Mouse (Mus musculus) spleen, adult 18-20 months (tissue): ENCODE data around the gene Vwa1.
"Not testable (repeated sequence)": the region's sequence is repeated elsewhere in the genome, so short reads cannot be mapped to it uniquely, and the experiment has no call there.

Source experiments
- DNase-seq, 2 experiments: peaks; one replicate each; pipeline ENCODE4 v3.0.0; 2022; ENCODE audit warnings: mixed read lengths in 2 of 2

Gene Vwa1

GRCm38 (mm10) chr4:155774280-155774754, at the start of gene Vwa1:
Vwa1 (minus strand) TSS chr4:155774698.
- DNase-seq: peak; percentile 76 to 86

GRCm38 (mm10) chr4:155823443-155823842, 48.9 kb upstream of the Vwa1 start:
- no peak for DNase-seq

GRCm38 (mm10) chr4:155821025-155821424, 46.5 kb upstream of the Vwa1 start:
- DNase-seq: no peak

GRCm38 (mm10) chr4:155817533-155817932, 43.0 kb upstream of the Vwa1 start:
- no peak for DNase-seq

GRCm38 (mm10) chr4:155812665-155813181, 38.2 kb upstream of the Vwa1 start:
- DNase-seq: no peak

- DNase-seq: peak; percentile 84 to 90
Observed at GRCm38 (mm10) chr4:155811929-155812664, 37.6 kb upstream of the Vwa1 start, which contains the start of gene Ccnl2. Ccnl2 (plus strand) TSS chr4:155812489.

- no peak for DNase-seq
Observed at GRCm38 (mm10) chr4:155807841-155808240, 33.3 kb upstream of the Vwa1 start.

- DNase-seq: peak; percentile 88 to 96
Observed at GRCm38 (mm10) chr4:155803340-155804041, 29.0 kb upstream of the Vwa1 start.

GRCm38 (mm10) chr4:155802741-155803339, 28.3 kb upstream of the Vwa1 start, which contains the start of gene Mrpl20:
Mrpl20 (plus strand) TSS chr4:155802878.
- no peak for DNase-seq

GRCm38 (mm10) chr4:155802075-155802474, 27.6 kb upstream of the Vwa1 start:
- no peak for DNase-seq

- no peak for DNase-seq
Observed at GRCm38 (mm10) chr4:155793730-155794129, 19.2 kb upstream of the Vwa1 start.

- DNase-seq: no peak
Observed at GRCm38 (mm10) chr4:155791240-155791933, 16.9 kb upstream of the Vwa1 start.

GRCm38 (mm10) chr4:155790650-155791161, 16.2 kb upstream of the Vwa1 start:
- DNase-seq: no peak

- DNase-seq: no peak
Observed at GRCm38 (mm10) chr4:155790021-155790489, 15.6 kb upstream of the Vwa1 start, which contains the start of gene Ankrd65. Ankrd65 (plus strand) TSS chr4:155790439.

GRCm38 (mm10) chr4:155788833-155789232, 14.3 kb upstream of the Vwa1 start:
- not testable (repeated sequence) for DNase-seq

GRCm38 (mm10) chr4:155788300-155788699, 13.8 kb upstream of the Vwa1 start:
- DNase-seq: no peak

GRCm38 (mm10) chr4:155785819-155786218, 11.3 kb upstream of the Vwa1 start, which contains the start of gene Tmem88b:
Tmem88b (minus strand) TSS chr4:155785874.
- DNase-seq: no peak

GRCm38 (mm10) chr4:155785246-155785645, 10.7 kb upstream of the Vwa1 start:
- DNase-seq: no peak

GRCm38 (mm10) chr4:155784081-155784701, 9.7 kb upstream of the Vwa1 start:
- peak; percentile 44 to 71 for DNase-seq

GRCm38 (mm10) chr4:155783486-155784080, 9.1 kb upstream of the Vwa1 start:
- DNase-seq: no peak

GRCm38 (mm10) chr4:155780895-155781294, 6.4 kb upstream of the Vwa1 start:
- no peak for DNase-seq
